Mouse (Mus musculus): ENCODE measurements around the gene Eps15l1. TPM values are rescaled to one million over a fixed set of nuclear protein-coding genes. Genes with fewer than 3 reads are reported as not detected.

The Eps15l1 gene
- total and polyA plus RNA-seq, 3 experiments = 19.1 to 40.8 TPM; not detected in 1

DNA sequence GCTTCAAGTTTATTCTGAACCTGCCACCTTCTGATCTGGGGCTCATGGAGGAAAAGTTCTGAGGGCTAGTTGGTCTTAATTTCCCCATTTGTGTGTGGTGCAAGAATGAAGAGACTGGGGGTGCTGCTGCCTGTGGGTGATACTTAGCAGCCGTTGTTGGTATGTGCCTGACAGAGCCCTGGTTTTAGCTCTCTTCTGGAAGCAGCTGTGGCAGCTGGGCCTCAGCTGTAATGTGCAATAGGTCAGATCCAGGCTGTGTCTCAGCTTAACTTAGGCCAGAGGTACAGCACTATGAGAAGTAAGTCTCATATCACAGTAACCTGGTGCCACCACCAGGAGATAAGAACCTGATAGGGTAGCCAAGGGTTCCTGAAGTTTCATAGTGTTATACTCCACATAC is 73.7 kb downstream of the Eps15l1 start:
- H3K9ac ChIP-seq (ENCODE audit: control insufficient read depth, low read depth, low read length, poor library complexity, severe bottlenecking) = no peak overlapping the region
- peak; percentile 27 for DNase-seq (ENCODE audit: low read depth, low spot score)
- H3K79me2 ChIP-seq (ENCODE audit: control insufficient read depth, insufficient read depth, low read length, poor library complexity) = no peaks in the 10 kb centered on the region
- H3K36me3 ChIP-seq (ENCODE audit: control insufficient read depth in 1 of 2, insufficient read depth in 2 of 2, low read length in 2 of 2) = peaks cover 2 to 8% of the 10 kb centered on the region in 2 experiments; a peak in 3 of 4 replicates
- H3K4me1 ChIP-seq (ENCODE audit: control insufficient read depth in 1 of 2, insufficient read depth in 2 of 2, low read length in 2 of 2) = peaks cover 2 to 16% of the 10 kb centered on the region in 2 experiments; a peak in 2 of 4 replicates
- no peaks in the 10 kb centered on the region for H3K27me3 ChIP-seq (ENCODE audit: control insufficient read depth in 1 of 2, insufficient read depth in 2 of 2, low read length in 2 of 2)
- TF ChIP-seq E2F4 (IDR thresholded peaks at IDR 0.05; ENCODE audit: borderline replicate concordance, low read depth, low read length) (no peak), EP300 (IDR thresholded peaks at IDR 0.05; ENCODE audit: low read depth in 1 of 2, low read length in 2 of 2) (peak in 1 of 2 experiments; percentile 8; a peak in 1 of 4 replicates), GATA1 (IDR thresholded peaks at IDR 0.05; ENCODE audit: low read depth, low read length) (peak; percentile 63)
- H3K27ac ChIP-seq (ENCODE audit: control insufficient read depth, low read depth, low read length) = no peak overlapping the region
- no peak overlapping the region for H3K4me3 ChIP-seq (ENCODE audit: control insufficient read depth in 1 of 2, insufficient read depth in 1 of 2, low read depth in 2 of 2, low read length in 2 of 2)
- H3K9me3 ChIP-seq (replicated peaks; ENCODE audit: insufficient read depth, low read length) = no peaks in the 10 kb centered on the region

DNA sequence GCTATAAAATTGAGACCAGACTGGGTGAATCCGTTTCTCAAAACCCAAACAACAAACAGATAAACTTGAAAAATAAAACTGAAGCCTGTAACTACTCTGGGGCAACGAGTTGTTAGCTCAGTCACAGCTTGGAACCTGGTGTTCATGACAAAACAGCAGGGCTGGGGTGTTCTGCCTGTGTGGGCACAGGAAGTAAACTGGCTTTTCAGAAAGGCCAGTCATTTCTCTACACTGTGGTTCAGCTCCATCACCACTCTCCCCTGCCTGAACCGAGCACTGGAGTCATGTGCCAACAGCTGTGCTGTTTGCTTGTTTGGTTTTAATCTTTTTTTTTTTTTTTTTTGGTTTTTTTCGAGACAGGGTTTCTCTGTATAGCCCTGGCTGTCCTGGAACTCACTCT is 77.5 kb downstream of the Eps15l1 start:
- TF ChIP-seq JUND (IDR thresholded peaks at IDR 0.05; ENCODE audit: low read depth, low read length) (no peak), NELFE (IDR thresholded peaks at IDR 0.05; ENCODE audit: low read depth, low read length) (no peak)
- Histone ChIP-seq H3K9me3 (replicated peaks; ENCODE audit: insufficient read depth, low read length) (no peaks in the 10 kb centered on the region), H3K9ac (ENCODE audit: control insufficient read depth, low read depth, low read length, poor library complexity, severe bottlenecking) (no peak overlapping the region), H3K27me3 (ENCODE audit: control insufficient read depth in 1 of 2, insufficient read depth in 2 of 2, low read length in 2 of 2) (no peaks in the 10 kb centered on the region), H3K36me3 (ENCODE audit: control insufficient read depth in 1 of 2, insufficient read depth in 2 of 2, low read length in 2 of 2) (peaks cover 2% of the 10 kb centered on the region in 2 experiments; a peak in 2 of 4 replicates), H3K27ac (ENCODE audit: control insufficient read depth, low read depth, low read length) (no peak overlapping the region), H3K79me2 (ENCODE audit: control insufficient read depth, insufficient read depth, low read length, poor library complexity) (no peaks in the 10 kb centered on the region), H3K4me1 (ENCODE audit: control insufficient read depth in 1 of 2, insufficient read depth in 2 of 2, low read length in 2 of 2) (peaks cover 2 to 8% of the 10 kb centered on the region in 2 experiments; a peak in 2 of 4 replicates), H3K4me3 (ENCODE audit: control insufficient read depth in 1 of 2, insufficient read depth in 1 of 2, low read depth in 2 of 2, low read length in 2 of 2) (no peak overlapping the region)
- no peak for DNase-seq (ENCODE audit: low read depth, low spot score)

DNA sequence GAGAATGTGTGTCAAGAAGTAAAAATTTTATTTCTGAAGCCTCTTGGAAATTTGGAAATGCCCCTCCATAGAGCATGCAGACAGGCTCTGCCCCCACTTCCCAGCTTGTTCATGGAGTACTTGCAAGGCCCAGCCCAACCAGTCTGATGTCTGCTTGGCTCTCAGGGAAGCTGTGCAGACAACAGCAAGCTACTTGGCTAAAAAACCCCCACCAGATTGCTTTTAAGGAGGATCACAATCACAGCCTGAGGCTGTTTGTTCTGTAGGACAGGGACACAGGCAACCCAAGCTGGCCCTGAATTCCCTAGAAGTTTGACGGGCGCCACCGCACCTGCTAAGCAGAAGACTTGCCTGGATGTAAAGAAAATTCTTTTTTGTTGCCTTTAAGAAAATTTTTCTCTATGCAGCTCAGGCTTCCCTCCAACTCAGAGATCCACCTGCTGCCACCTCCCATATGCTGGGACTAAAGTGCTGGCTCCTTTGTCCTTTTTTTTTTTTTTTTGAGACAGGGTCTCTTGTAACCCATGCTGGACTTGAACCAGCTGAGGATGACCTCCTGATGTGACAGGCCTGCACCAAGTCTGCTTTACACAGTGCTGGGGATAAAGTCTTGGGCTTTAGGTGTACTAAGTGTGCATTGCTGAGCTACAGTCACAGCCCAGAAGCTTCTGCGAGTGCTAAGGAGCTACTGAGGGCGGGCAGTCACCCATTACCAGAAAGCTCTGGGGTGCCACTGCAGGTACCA is 78.5 kb downstream of the Eps15l1 start:
- H3K27ac ChIP-seq (ENCODE audit: control insufficient read depth, low read depth, low read length) = no peak overlapping the region
- no peaks in the 10 kb centered on the region for H3K79me2 ChIP-seq (ENCODE audit: control insufficient read depth, insufficient read depth, low read length, poor library complexity)
- no peaks in the 10 kb centered on the region for H3K27me3 ChIP-seq (ENCODE audit: control insufficient read depth in 1 of 2, insufficient read depth in 2 of 2, low read length in 2 of 2)
- no peak overlapping the region for H3K4me3 ChIP-seq (ENCODE audit: control insufficient read depth in 1 of 2, insufficient read depth in 1 of 2, low read depth in 2 of 2, low read length in 2 of 2)
- no peak for DNase-seq (ENCODE audit: low read depth, low spot score)
- no peaks in the 10 kb centered on the region for H3K4me1 ChIP-seq (ENCODE audit: control insufficient read depth in 1 of 2, insufficient read depth in 2 of 2, low read length in 2 of 2)
- no peaks in the 10 kb centered on the region for H3K9me3 ChIP-seq (replicated peaks; ENCODE audit: insufficient read depth, low read length)
- no peak overlapping the region for H3K9ac ChIP-seq (ENCODE audit: control insufficient read depth, low read depth, low read length, poor library complexity, severe bottlenecking)
- TF ChIP-seq RAD21 (IDR thresholded peaks at IDR 0.05; ENCODE audit: low read depth, low read length) (no peak), POLR2AphosphoS5 (IDR thresholded peaks at IDR 0.05; ENCODE audit: borderline replicate concordance, low read depth, low read length) (no peak), ZKSCAN1 (IDR thresholded peaks at IDR 0.05; ENCODE audit: low read depth, low read length) (no peak), E2F4 (IDR thresholded peaks at IDR 0.05; ENCODE audit: borderline replicate concordance, low read depth, low read length) (no peak), JUND (IDR thresholded peaks at IDR 0.05; ENCODE audit: low read depth, low read length) (no peak), CHD2 (IDR thresholded peaks at IDR 0.05; ENCODE audit: low read length) (no peak), ETS1 (IDR thresholded peaks at IDR 0.05; ENCODE audit: low read depth, low read length) (no peak), MAX (IDR thresholded peaks at IDR 0.05; ENCODE audit: low read length) (no peak), HCFC1 (IDR thresholded peaks at IDR 0.05; ENCODE audit: low read depth, low read length) (no peak), ELF1 (IDR thresholded peaks at IDR 0.05; ENCODE audit: low read depth, low read length) (no peak), RCOR1 (IDR thresholded peaks at IDR 0.05; ENCODE audit: low read depth, low read length) (no peak), BHLHE40 (IDR thresholded peaks at IDR 0.05; ENCODE audit: borderline replicate concordance, low read depth, low read length) (no peak), GABPA (IDR thresholded peaks at IDR 0.05; ENCODE audit: low read depth, low read length) (no peak), USF1 (IDR thresholded peaks at IDR 0.05; ENCODE audit: low read depth, low read length) (no peak), TBP (IDR thresholded peaks at IDR 0.05; ENCODE audit: low read depth, low read length) (no peak), ZNF384 (IDR thresholded peaks at IDR 0.05; ENCODE audit: low read depth, low read length) (no peak), MXI1 (IDR thresholded peaks at IDR 0.05; ENCODE audit: low read depth, low read length) (no peak)
- peaks cover 0 to 2% of the 10 kb centered on the region in 2 experiments; a peak in 1 of 4 replicates for H3K36me3 ChIP-seq (ENCODE audit: control insufficient read depth in 1 of 2, insufficient read depth in 2 of 2, low read length in 2 of 2)
